In the genomic region with DNA sequence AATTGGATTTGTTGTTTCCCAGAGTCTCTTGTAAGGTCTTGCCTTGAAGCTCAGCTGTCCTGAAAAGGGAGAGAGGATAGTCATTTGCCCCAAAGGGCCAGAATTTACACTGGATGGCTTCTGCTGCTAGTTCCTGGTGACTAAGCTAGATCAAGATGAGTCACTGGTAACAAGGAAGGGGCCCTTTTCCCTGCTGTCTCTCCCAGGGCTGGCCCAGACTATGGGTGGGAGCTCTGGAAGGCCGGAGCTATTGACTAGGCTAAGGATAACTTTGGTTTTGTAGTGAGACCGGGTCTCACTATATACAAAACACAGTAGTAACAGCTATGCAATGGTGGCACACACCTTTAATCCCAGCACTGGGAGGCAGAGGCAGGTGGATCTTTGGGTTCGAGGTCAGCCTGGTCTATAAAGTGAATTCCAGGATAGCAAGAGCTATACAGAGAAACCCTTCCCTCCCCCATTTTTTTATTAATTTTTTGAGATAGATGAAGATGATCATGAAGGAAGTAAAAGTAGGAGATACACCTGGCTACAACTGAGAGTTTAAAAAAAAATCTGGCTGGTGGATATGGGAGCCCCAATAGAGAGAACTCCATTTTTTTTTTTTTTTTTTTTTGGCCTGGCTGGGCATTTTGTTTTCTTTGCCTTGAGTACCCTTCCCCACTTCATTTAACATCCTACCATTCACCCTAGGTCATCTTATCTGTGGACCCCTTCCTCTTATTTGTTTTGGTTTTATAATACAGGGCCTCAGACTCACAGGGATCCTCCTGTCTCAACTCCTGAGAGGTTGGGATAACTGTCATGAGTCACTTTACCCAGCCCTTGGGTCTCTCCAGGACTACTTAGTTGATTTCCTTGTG, we compare ENCODE assay signal across 8 mouse cellular contexts. TPM values are rescaled to one million over a fixed set of nuclear protein-coding genes. Genes with fewer than 3 reads are reported as not detected.
DNase-seq lines count a peak whose midpoint lies in the region; ATAC-seq lines count a peak whose summit lies in the region.

No protein-coding gene starts in this region.

- ATAC-seq in lung, embryonic 15.5 days (ENCODE audit: borderline replicate concordance, extremely low read depth, low FRiP score, low TSS enrichment), result no peak; the same call in 1 of the 2 replicates
- ATAC-seq in embryonic facial prominence, embryonic 11.5 days (replicated peaks; ENCODE audit: insufficient number of reproducible peaks, low FRiP score, low TSS enrichment, low read depth), result no peak
- no peak for ATAC-seq in neural tube, embryonic 12.5 days (ENCODE audit: low FRiP score, low read depth)
- ATAC-seq in megakaryocyte progenitor cell, adult 5-6 weeks (replicated peaks; ENCODE audit: poor library complexity), result no peak

- H3K9ac ChIP-seq in lung, embryonic 15.5 days, result 0 out of 2 replicates have a peak overlapping the region, but pooled peaks have one; percentile 8
- no peak overlapping the region; the same call in 1 of the 2 replicates for H3K9ac ChIP-seq in embryonic facial prominence, embryonic 11.5 days (replicated peaks; ENCODE audit: low read length)
- 0 out of 2 replicates have a peak overlapping the region, but pooled peaks have one; percentile 95 for H3K9ac ChIP-seq in neural tube, embryonic 12.5 days

- H3K27ac ChIP-seq in lung, embryonic 15.5 days, result peak overlapping the region; percentile 55; the same call in 1 of the 2 replicates
- no peak overlapping the region for H3K27ac ChIP-seq in embryonic facial prominence, embryonic 11.5 days (replicated peaks; ENCODE audit: low read depth, low read length)
- H3K27ac ChIP-seq in neural tube, embryonic 12.5 days, result no peak overlapping the region

- H3K4me3 ChIP-seq in lung, embryonic 15.5 days, result peak overlapping the region; percentile 100
- peak overlapping the region; percentile 100 for H3K4me3 ChIP-seq in embryonic facial prominence, embryonic 11.5 days (ENCODE audit: low read depth, low read length)
- H3K4me3 ChIP-seq in neural tube, embryonic 12.5 days, result peak overlapping the region; percentile 97

- peaks cover 17% of the 10 kb centered on the region for H3K4me1 ChIP-seq in lung, embryonic 15.5 days
- peaks cover 3% of the 10 kb centered on the region; the same call in 1 of the 2 replicates for H3K4me1 ChIP-seq in embryonic facial prominence, embryonic 11.5 days (ENCODE audit: control insufficient read depth, insufficient read depth, low read length)
- H3K4me1 ChIP-seq in neural tube, embryonic 12.5 days, result peaks cover 12% of the 10 kb centered on the region

- peak overlapping the region; percentile 60 for H3K4me2 ChIP-seq in lung, embryonic 15.5 days
- H3K4me2 ChIP-seq in embryonic facial prominence, embryonic 11.5 days (ENCODE audit: low read depth, low read length), result peak overlapping the region; percentile 39
- peak overlapping the region; percentile 93 for H3K4me2 ChIP-seq in neural tube, embryonic 12.5 days (replicated peaks)

- peaks cover 10% of the 10 kb centered on the region for H3K36me3 ChIP-seq in lung, embryonic 15.5 days
- H3K36me3 ChIP-seq in embryonic facial prominence, embryonic 11.5 days (replicated peaks; ENCODE audit: control insufficient read depth, insufficient read depth, low read depth, low read length), result no peaks in the 10 kb centered on the region
- H3K36me3 ChIP-seq in neural tube, embryonic 12.5 days, result no peaks in the 10 kb centered on the region

- H3K27me3 ChIP-seq in lung, embryonic 15.5 days, result no peaks in the 10 kb centered on the region
- H3K27me3 ChIP-seq in embryonic facial prominence, embryonic 11.5 days (ENCODE audit: control insufficient read depth, insufficient read depth, low read length), result no peaks in the 10 kb centered on the region
- H3K27me3 ChIP-seq in neural tube, embryonic 12.5 days (replicated peaks), result no peaks in the 10 kb centered on the region

- DNase-seq in lung, postnatal 14 days, result no peak
- DNase-seq in embryonic facial prominence, embryonic 11.5 days (ENCODE audit: low spot score), result no peak
- peak; percentile 38 for DNase-seq in induced T-regulatory cell, adult 2 months (ENCODE audit: low read depth)
- DNase-seq in B cell, adult 2 months, result no peak
- DNase-seq in embryo, embryonic 10.5 days (ENCODE audit: low spot score), result no peak

- WGBS in lung, embryonic 15.5 days, result 87% methylated on average over 3 of the region's 3 CpGs
- 81% methylated on average over 3 of the region's 3 CpGs for WGBS in embryonic facial prominence, embryonic 11.5 days
- 85% methylated on average over 3 of the region's 3 CpGs for WGBS in neural tube, embryonic 12.5 days

- no peaks in the 10 kb centered on the region for H3K9me3 ChIP-seq in lung, embryonic 15.5 days
- no peaks in the 10 kb centered on the region for H3K9me3 ChIP-seq in embryonic facial prominence, embryonic 11.5 days (replicated peaks; ENCODE audit: control insufficient read depth, low read length)
- H3K9me3 ChIP-seq in neural tube, embryonic 12.5 days, result no peaks in the 10 kb centered on the region

RNA-seq across cellular contexts. Expression of gene Crk, which starts 0.9 kb away (rescaled TPM):
- polyA plus RNA-seq in lung, embryonic 15.5 days (2015; fragmentation: Nextera tagmentation; extraction: Ambion mirVana), result 113 and 118 TPM in 2 replicates
- 118 and 119 TPM in 2 replicates for polyA plus RNA-seq in embryonic facial prominence, embryonic 11.5 days (2014; fragmentation: Nextera tagmentation; extraction: Ambion mirVana)
- polyA plus RNA-seq in neural tube, embryonic 12.5 days (2016; fragmentation: Nextera tagmentation; extraction: Ambion mirVana), result 127 and 137 TPM in 2 replicates
- total RNA-seq in megakaryocyte progenitor cell, adult 5-6 weeks (2015), result 32.0 and 32.6 TPM in 2 replicates
- total RNA-seq in megakaryocyte progenitor cell, adult 5-6 weeks (2017), result 28.4 and 40.0 TPM in 2 replicates

RNA-seq across cellular contexts. Expression of gene Myo1c, which starts 27.8 kb away (rescaled TPM):
- 71.2 and 78.8 TPM in 2 replicates for polyA plus RNA-seq in lung, embryonic 15.5 days (2015; fragmentation: Nextera tagmentation; extraction: Ambion mirVana)
- 14.1 and 14.5 TPM in 2 replicates for polyA plus RNA-seq in embryonic facial prominence, embryonic 11.5 days (2014; fragmentation: Nextera tagmentation; extraction: Ambion mirVana)
- polyA plus RNA-seq in neural tube, embryonic 12.5 days (2016; fragmentation: Nextera tagmentation; extraction: Ambion mirVana), result 14.0 and 16.8 TPM in 2 replicates
- 11.4 and 12.2 TPM in 2 replicates for total RNA-seq in megakaryocyte progenitor cell, adult 5-6 weeks (2015)
- 9.0 and 15.4 TPM in 2 replicates for total RNA-seq in megakaryocyte progenitor cell, adult 5-6 weeks (2017)

RNA-seq across cellular contexts. Expression of gene Inpp5k, which starts 47.3 kb away (rescaled TPM):
- polyA plus RNA-seq in lung, embryonic 15.5 days (2015; fragmentation: Nextera tagmentation; extraction: Ambion mirVana), result 26.0 TPM in 2 replicates
- 17.3 and 21.9 TPM in 2 replicates for polyA plus RNA-seq in embryonic facial prominence, embryonic 11.5 days (2014; fragmentation: Nextera tagmentation; extraction: Ambion mirVana)
- polyA plus RNA-seq in neural tube, embryonic 12.5 days (2016; fragmentation: Nextera tagmentation; extraction: Ambion mirVana), result 31.4 and 31.5 TPM in 2 replicates
- total RNA-seq in megakaryocyte progenitor cell, adult 5-6 weeks (2015), result 38.1 and 43.0 TPM in 2 replicates
- 21.9 and 23.7 TPM in 2 replicates for total RNA-seq in megakaryocyte progenitor cell, adult 5-6 weeks (2017)

RNA-seq across cellular contexts. Expression of gene Ywhae, which starts 54.6 kb away (rescaled TPM):
- polyA plus RNA-seq in lung, embryonic 15.5 days (2015; fragmentation: Nextera tagmentation; extraction: Ambion mirVana), result 953 and 961 TPM in 2 replicates
- 1,573 and 1,672 TPM in 2 replicates for polyA plus RNA-seq in embryonic facial prominence, embryonic 11.5 days (2014; fragmentation: Nextera tagmentation; extraction: Ambion mirVana)
- polyA plus RNA-seq in neural tube, embryonic 12.5 days (2016; fragmentation: Nextera tagmentation; extraction: Ambion mirVana), result 1,355 and 1,381 TPM in 2 replicates
- 610 and 625 TPM in 2 replicates for total RNA-seq in megakaryocyte progenitor cell, adult 5-6 weeks (2015)
- 325 and 442 TPM in 2 replicates for total RNA-seq in megakaryocyte progenitor cell, adult 5-6 weeks (2017)

Comparison
In these comparisons a context has a peak if more than half of its experiments do, and no peak if none do; other contexts are left out.
1. H3K4me2 ChIP-seq: peak in every context shown above with its lines; median percentile 93 in neural tube, embryonic 12.5 days; 60 in lung, embryonic 15.5 days; 39 in embryonic facial prominence, embryonic 11.5 days.